Mouse (Mus musculus): Measurements from ENCODE around the gene Spock1. TPM values are rescaled to one million over a fixed set of nuclear protein-coding genes. Genes with fewer than 3 reads are reported as not detected.
"Not testable (repeated sequence)": the region's sequence is repeated elsewhere in the genome, so short reads cannot be mapped to it uniquely, and the experiment has no call there.

Gene Spock1
- polyA plus RNA-seq, 1 experiment from 2014 or later = 10.6 TPM

DNA sequence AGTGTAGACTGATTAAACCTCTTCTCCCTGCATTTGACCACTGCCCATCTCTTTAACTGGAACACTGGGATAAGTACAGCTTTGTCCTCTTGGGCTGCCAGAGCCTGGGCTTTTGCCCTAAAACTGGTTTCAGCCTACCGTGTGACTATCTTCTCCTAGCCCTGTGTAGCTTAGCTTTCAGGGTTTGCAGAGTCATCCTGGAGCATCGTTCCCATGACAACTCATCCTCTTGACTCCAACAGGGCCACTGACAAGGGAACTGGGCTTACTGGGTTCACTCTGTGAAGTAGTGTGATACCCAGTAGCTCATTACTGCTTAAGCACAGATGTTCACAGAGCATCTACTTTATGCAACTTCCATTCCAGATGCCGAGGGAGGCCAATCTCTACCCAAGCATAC, 303.7 kb downstream of the Spock1 start:
- no peak overlapping the region for H3K9ac ChIP-seq (replicated peaks; ENCODE audit: low read depth, low read length)
- no peaks in the 10 kb centered on the region for H3K27me3 ChIP-seq (ENCODE audit: control insufficient read depth, insufficient read depth, low read length)
- H3K36me3 ChIP-seq (ENCODE audit: control insufficient read depth, insufficient read depth, low read length) = no peaks in the 10 kb centered on the region
- no peak overlapping the region for H3K4me3 ChIP-seq (ENCODE audit: low read depth, low read length)
- H3K4me1 ChIP-seq (ENCODE audit: control insufficient read depth, insufficient read depth, low read length) = no peaks in the 10 kb centered on the region
- no peaks in the 10 kb centered on the region for H3K9me3 ChIP-seq (ENCODE audit: control insufficient read depth, low read depth, low read length)
- 87% methylated on average over 3 of the region's 3 CpGs for WGBS
- H3K4me2 ChIP-seq (replicated peaks; ENCODE audit: low read depth, low read length) = no peak overlapping the region
- H3K27ac ChIP-seq (ENCODE audit: low read length) = no peak overlapping the region
- ATAC-seq (ENCODE audit: insufficient number of reproducible peaks, insufficient read depth, low FRiP score, low read depth) = no peak

DNA sequence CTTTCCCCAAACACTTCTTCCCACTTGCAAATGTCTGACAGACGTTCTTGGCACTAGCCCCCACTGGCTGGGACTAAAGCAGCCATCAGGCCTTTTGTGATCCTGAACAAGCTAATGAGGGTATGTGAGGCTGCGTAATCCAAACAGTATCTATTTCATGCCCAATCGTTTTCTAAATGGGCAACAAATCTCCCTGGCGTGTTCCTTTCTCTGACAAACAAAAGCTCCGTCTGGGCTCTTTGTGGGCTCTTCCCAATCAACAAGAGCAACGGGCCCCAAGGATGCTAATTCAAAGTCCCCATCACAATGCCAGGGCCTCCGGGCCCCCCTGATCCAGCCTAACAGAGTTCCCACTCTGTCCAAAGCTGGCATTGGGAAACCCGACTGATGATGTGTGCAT, 304.9 kb downstream of the Spock1 start:
- no peaks in the 10 kb centered on the region for H3K27me3 ChIP-seq (ENCODE audit: control insufficient read depth, insufficient read depth, low read length)
- H3K9me3 ChIP-seq (ENCODE audit: control insufficient read depth, low read depth, low read length) = no peaks in the 10 kb centered on the region
- ATAC-seq (ENCODE audit: insufficient number of reproducible peaks, insufficient read depth, low FRiP score, low read depth) = no peak
- no peak overlapping the region for H3K4me3 ChIP-seq (ENCODE audit: low read depth, low read length)
- no peaks in the 10 kb centered on the region for H3K36me3 ChIP-seq (ENCODE audit: control insufficient read depth, insufficient read depth, low read length)
- 79% methylated on average over 8 of the region's 8 CpGs for WGBS
- no peaks in the 10 kb centered on the region for H3K4me1 ChIP-seq (ENCODE audit: control insufficient read depth, insufficient read depth, low read length)
- H3K9ac ChIP-seq (replicated peaks; ENCODE audit: low read depth, low read length) = no peak overlapping the region
- no peak overlapping the region for H3K4me2 ChIP-seq (replicated peaks; ENCODE audit: low read depth, low read length)
- H3K27ac ChIP-seq (ENCODE audit: low read length) = no peak overlapping the region

DNA sequence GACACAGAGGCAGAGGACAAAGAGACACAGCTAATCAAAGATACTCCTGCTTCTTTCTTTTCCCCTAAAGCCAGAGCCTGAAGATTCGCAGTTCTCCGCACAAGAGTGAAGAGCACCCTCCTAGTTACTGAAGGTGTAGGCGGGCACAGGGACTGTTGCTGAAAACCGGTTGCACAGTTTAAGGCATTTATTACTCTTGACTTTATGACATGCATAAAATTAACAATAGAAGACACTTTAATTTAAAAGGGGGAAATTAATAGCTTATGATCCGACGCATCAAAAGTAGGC, 312.4 kb downstream of the Spock1 start:
- no peaks in the 10 kb centered on the region for H3K27me3 ChIP-seq (ENCODE audit: control insufficient read depth, insufficient read depth, low read length)
- H3K9me3 ChIP-seq (ENCODE audit: control insufficient read depth, low read depth, low read length) = no peaks in the 10 kb centered on the region
- WGBS = 92% methylated on average over 6 of the region's 6 CpGs
- H3K36me3 ChIP-seq (ENCODE audit: control insufficient read depth, insufficient read depth, low read length) = no peaks in the 10 kb centered on the region
- no peak overlapping the region for H3K4me3 ChIP-seq (ENCODE audit: low read depth, low read length)
- ATAC-seq (ENCODE audit: insufficient number of reproducible peaks, insufficient read depth, low FRiP score, low read depth) = no peak
- H3K9ac ChIP-seq (replicated peaks; ENCODE audit: low read depth, low read length) = no peak overlapping the region
- H3K4me1 ChIP-seq (ENCODE audit: control insufficient read depth, insufficient read depth, low read length) = no peaks in the 10 kb centered on the region
- no peak overlapping the region for H3K4me2 ChIP-seq (replicated peaks; ENCODE audit: low read depth, low read length)
- no peak overlapping the region for H3K27ac ChIP-seq (ENCODE audit: low read length)

DNA sequence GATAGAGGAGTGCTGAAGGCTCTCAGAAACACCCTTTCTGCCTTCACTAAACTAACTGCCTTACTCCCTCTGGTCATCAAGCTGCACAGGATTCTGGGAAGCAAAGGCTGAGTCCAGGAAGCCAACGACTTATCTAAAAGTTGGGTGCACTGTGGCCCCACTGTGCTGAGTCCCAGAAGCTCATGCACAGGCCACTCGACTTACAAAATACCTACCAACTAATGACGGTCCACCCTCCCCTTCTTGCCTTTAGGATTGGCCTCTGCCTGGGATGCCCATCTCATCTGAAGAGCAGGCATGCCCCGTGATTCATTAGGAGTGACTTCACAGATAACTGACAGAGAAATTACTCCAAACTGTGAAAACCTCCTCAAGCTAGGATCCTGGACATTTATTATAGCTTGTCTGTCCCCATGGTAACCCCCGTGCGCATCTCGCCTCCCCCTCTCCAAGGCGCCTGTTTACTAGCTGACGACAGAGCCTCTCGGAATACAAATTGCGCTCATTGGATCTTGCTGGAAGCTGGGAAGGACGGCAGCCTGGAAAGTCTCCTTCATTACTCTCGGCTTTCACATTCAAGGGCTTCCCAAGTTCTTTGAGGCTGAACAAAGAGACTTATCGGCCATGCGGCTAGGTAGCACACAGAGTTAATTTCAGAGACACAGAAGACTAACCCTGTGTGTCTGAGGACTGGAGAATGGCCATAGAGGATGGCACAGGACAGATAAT, 312.9 kb downstream of the Spock1 start:
- no peaks in the 10 kb centered on the region for H3K4me1 ChIP-seq (ENCODE audit: control insufficient read depth, insufficient read depth, low read length)
- no peaks in the 10 kb centered on the region for H3K36me3 ChIP-seq (ENCODE audit: control insufficient read depth, insufficient read depth, low read length)
- no peak overlapping the region for H3K4me2 ChIP-seq (replicated peaks; ENCODE audit: low read depth, low read length)
- H3K4me3 ChIP-seq (ENCODE audit: low read depth, low read length) = no peak overlapping the region
- H3K9me3 ChIP-seq (ENCODE audit: control insufficient read depth, low read depth, low read length) = no peaks in the 10 kb centered on the region
- no peak for ATAC-seq (ENCODE audit: insufficient number of reproducible peaks, insufficient read depth, low FRiP score, low read depth)
- no peak overlapping the region for H3K9ac ChIP-seq (replicated peaks; ENCODE audit: low read depth, low read length)
- H3K27me3 ChIP-seq (ENCODE audit: control insufficient read depth, insufficient read depth, low read length) = no peaks in the 10 kb centered on the region
- WGBS = 63% methylated on average over 15 of the region's 15 CpGs
- no peak overlapping the region for H3K27ac ChIP-seq (ENCODE audit: low read length)

- 90% methylated on average over 4 of the region's 4 CpGs for WGBS
- not testable (repeated sequence) for H3K27ac ChIP-seq (ENCODE audit: low read length); H3K4me1 ChIP-seq (ENCODE audit: control insufficient read depth, insufficient read depth, low read length); ATAC-seq (ENCODE audit: insufficient number of reproducible peaks, insufficient read depth, low FRiP score, low read depth); H3K36me3 ChIP-seq (ENCODE audit: control insufficient read depth, insufficient read depth, low read length); H3K4me2 ChIP-seq (replicated peaks; ENCODE audit: low read depth, low read length); H3K9ac ChIP-seq (replicated peaks; ENCODE audit: low read depth, low read length); H3K4me3 ChIP-seq (ENCODE audit: low read depth, low read length); H3K9me3 ChIP-seq (ENCODE audit: control insufficient read depth, low read depth, low read length); H3K27me3 ChIP-seq (ENCODE audit: control insufficient read depth, insufficient read depth, low read length)
These were observed 318.7 kb downstream of the Spock1 start for GRCm38 (mm10) chr13:57589338-57589914.

GRCm38 (mm10) chr13:57588558-57589273, 319.4 kb downstream of the Spock1 start:
- Histone ChIP-seq H3K9ac (replicated peaks; ENCODE audit: low read depth, low read length) (no peak overlapping the region), H3K27me3 (ENCODE audit: control insufficient read depth, insufficient read depth, low read length) (no peaks in the 10 kb centered on the region), H3K36me3 (ENCODE audit: control insufficient read depth, insufficient read depth, low read length) (no peaks in the 10 kb centered on the region), H3K4me2 (replicated peaks; ENCODE audit: low read depth, low read length) (no peak overlapping the region), H3K27ac (ENCODE audit: low read length) (no peak overlapping the region), H3K9me3 (ENCODE audit: control insufficient read depth, low read depth, low read length) (no peaks in the 10 kb centered on the region), H3K4me3 (ENCODE audit: low read depth, low read length) (no peak overlapping the region), H3K4me1 (ENCODE audit: control insufficient read depth, insufficient read depth, low read length) (peaks cover 4% of the 10 kb centered on the region; the same call in 1 of the 2 replicates)
- no peak for ATAC-seq (ENCODE audit: insufficient number of reproducible peaks, insufficient read depth, low FRiP score, low read depth)
- 51% methylated on average over 10 of the region's 10 CpGs for WGBS

- 56% methylated on average over 3 of the region's 3 CpGs for WGBS
- no peaks in the 10 kb centered on the region for H3K27me3 ChIP-seq (ENCODE audit: control insufficient read depth, insufficient read depth, low read length)
- no peak for ATAC-seq (ENCODE audit: insufficient number of reproducible peaks, insufficient read depth, low FRiP score, low read depth)
These were observed 323.0 kb downstream of the Spock1 start for GRCm38 (mm10) chr13:57585131-57585530.

DNA sequence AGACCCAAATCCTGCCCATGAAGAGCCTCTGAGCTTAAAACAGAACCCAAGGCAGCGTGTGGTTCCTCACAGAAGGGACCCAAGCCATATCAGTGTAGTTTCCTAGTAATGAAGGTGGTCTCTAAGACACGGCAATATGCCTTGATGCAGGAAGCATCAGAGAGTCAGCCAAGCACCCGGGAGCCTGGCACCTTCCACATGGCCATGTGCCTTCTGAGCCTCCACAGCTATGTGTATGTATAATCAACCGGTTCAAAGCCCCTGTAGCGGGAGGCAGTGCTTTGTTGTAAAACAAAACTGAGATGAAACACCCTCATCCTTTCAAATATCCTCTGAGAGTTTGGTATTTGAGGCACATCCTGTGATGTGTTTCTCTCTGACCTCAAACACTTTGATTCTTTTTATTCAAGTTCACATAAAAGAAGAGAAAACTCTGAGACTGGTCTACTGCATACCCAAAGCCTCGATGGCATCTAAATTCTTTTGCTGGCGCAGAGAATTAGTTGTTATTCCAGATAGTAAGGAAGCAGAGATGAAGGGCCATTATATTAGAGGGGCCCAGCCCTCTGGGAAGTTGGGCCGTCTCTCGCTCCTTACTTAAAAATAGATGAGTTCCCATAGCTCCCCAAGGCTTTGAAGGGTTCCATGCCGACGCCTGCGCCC, 325.7 kb downstream of the Spock1 start:
- Histone ChIP-seq H3K27me3 (ENCODE audit: control insufficient read depth, insufficient read depth, low read length) (no peaks in the 10 kb centered on the region), H3K9ac (replicated peaks; ENCODE audit: low read depth, low read length) (no peak overlapping the region), H3K4me3 (ENCODE audit: low read depth, low read length) (no peak overlapping the region), H3K4me1 (ENCODE audit: control insufficient read depth, insufficient read depth, low read length) (peaks cover 1% of the 10 kb centered on the region; the same call in 1 of the 2 replicates), H3K4me2 (replicated peaks; ENCODE audit: low read depth, low read length) (no peak overlapping the region), H3K9me3 (ENCODE audit: control insufficient read depth, low read depth, low read length) (no peaks in the 10 kb centered on the region), H3K27ac (ENCODE audit: low read length) (no peak overlapping the region), H3K36me3 (ENCODE audit: control insufficient read depth, insufficient read depth, low read length) (no peaks in the 10 kb centered on the region)
- ATAC-seq (ENCODE audit: insufficient number of reproducible peaks, insufficient read depth, low FRiP score, low read depth) = no peak
- 85% methylated on average over 12 of the region's 12 CpGs for WGBS

More at GRCm38 (mm10) chr13:57585131-57585530, 323.0 kb downstream of the Spock1 start:
- no peak overlapping the region for H3K9ac ChIP-seq (replicated peaks; ENCODE audit: low read depth, low read length)
- no peak overlapping the region for H3K4me3 ChIP-seq (ENCODE audit: low read depth, low read length)
- no peaks in the 10 kb centered on the region for H3K9me3 ChIP-seq (ENCODE audit: control insufficient read depth, low read depth, low read length)
- H3K4me1 ChIP-seq (ENCODE audit: control insufficient read depth, insufficient read depth, low read length) = peaks cover 4% of the 10 kb centered on the region; the same call in 1 of the 2 replicates
- no peak overlapping the region for H3K27ac ChIP-seq (ENCODE audit: low read length)
- no peak overlapping the region for H3K4me2 ChIP-seq (replicated peaks; ENCODE audit: low read depth, low read length)
- no peaks in the 10 kb centered on the region for H3K36me3 ChIP-seq (ENCODE audit: control insufficient read depth, insufficient read depth, low read length)

All from stomach, embryonic 14.5 days (tissue).